Mouse (Mus musculus): ENCODE results near the gene Xdh.

Gene Xdh

DNA sequence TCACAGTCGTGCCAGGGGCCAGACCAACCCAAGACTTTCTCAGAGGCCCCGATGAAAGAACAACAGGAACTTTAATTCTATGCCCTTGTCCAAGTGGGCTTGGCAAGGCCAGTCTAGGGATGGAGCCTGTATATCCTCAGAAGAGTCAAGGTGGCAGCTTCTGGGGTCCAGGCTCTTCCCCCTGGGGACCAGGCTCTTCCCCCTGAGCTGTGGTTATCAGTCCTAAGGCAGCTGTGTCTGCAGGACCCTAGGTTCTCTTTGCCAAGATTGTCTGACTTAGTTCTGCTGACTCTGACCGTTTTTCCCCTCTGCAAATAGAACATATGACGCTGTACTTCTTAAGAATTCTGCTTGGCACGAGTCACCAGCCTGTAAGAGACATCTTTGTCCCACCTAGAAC, 5.3 kb downstream of the Xdh start:
- DNase-seq (ENCODE audit: extremely low read depth, insufficient read length, low spot score): no peak

DNA sequence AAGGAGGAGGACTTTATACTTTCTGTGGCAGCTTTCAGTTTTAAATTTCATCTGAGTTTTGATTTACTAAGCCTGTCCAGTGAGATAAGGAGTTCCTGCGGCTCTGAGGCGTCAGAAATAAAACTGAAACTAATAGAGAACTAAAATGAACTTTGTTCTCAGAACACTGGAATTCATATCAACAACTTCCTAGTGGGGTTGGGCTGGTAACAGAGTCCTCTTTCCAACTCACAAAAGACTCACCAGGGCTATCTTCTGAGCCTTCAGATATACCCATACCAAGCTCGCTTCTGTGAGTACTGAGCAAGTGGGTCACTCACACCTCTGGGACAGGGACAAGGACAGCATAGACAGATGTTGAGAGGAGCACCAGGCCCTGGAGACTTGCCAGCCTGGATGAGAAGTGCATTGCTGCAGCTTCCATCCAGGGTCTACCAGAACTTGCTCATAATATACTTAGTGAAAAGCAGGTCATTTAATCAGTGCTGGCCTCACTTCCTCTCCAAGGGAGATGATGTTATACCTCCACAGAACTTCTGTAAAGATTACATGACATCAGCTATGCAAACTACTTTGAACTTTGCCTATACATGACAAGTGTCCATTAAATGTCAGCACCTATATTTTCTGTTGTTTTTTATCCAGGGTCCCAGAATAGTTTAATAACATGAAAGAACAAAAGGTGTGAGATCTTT, 7.6 kb downstream of the Xdh start:
- DNase-seq (ENCODE audit: extremely low read depth, insufficient read length, low spot score): no peak

DNA sequence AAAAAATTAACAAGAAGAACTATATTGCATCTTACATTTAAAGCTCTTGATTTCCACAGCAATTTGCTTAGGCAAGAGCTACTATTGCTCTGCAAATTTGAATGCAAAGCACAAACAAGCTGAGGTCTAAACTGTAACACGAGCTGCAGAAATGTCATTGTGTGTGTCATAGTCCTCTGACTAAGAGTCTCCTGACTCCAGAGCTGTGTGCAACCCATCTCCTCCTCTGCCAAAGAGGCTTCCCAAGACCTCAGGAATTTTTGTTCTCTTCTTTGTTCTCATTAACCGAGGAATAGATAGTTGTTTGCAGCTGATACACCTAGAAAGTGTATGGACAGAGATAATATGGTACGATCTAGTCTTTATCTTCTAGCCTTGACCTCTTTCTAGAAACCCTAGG, 8.2 kb downstream of the Xdh start:
- peak; percentile 63 for DNase-seq (ENCODE audit: extremely low read depth, insufficient read length, low spot score)

DNA sequence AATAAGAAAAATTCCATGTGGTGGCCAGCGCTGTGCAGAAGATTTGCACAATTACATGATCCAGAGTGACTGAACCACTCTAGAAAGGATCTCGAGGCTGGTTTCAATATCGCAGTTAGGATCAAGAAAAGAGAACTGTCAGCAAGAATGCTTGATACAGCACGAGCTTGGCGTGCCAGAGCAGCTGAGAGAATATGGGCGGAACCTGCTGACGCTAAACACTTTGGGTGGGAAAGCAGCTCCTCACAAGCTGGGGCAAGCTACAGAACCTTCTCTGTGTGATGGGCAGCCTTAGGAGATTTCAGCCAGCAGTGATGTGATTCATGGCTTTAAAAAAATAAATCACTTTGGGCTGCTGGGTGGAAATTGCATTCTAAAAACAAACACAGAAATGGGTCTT, 12.9 kb downstream of the Xdh start:
- DNase-seq (ENCODE audit: extremely low read depth, insufficient read length, low spot score): no peak

DNA sequence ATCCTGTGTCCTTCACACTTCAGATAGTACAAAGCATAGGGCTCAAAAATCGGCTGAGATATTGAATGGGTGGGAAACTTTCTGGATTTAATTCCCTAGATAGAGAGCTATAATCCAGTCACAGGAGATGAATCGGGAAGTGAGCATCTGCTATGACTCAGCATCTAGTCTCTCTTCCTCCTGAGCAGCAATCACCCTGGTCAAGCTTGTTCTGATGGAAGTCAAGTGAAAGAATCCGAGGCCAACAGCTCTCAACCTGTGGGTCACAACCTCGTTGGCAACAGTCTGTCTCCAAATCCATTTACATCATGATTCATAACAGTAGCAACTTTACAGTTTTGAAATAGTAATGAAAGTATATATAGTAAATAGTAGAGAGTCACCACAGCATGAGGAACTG, 14.8 kb downstream of the Xdh start:
- no peak for DNase-seq (ENCODE audit: extremely low read depth, insufficient read length, low spot score)

DNA sequence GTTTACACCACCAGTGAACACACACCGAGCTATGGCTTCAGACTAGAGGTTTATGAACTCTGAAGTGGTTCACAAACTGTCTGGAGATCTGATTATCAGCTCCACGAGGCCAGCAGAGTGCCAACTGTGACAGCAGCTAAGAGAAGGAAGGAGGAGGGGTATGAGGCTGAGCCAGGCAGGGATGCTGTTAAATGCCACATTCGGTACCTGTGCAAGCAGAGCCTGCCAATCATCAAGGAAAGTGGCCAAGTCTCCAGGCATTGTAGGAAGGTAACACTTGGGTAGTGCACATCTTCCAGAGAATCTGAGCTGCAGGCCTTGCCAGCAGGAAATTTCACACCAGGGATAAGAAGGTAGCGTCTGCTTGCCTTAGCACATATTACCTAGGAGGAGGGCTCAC, 15.7 kb downstream of the Xdh start:
- no peak for DNase-seq (ENCODE audit: extremely low read depth, insufficient read length, low spot score)

DNA sequence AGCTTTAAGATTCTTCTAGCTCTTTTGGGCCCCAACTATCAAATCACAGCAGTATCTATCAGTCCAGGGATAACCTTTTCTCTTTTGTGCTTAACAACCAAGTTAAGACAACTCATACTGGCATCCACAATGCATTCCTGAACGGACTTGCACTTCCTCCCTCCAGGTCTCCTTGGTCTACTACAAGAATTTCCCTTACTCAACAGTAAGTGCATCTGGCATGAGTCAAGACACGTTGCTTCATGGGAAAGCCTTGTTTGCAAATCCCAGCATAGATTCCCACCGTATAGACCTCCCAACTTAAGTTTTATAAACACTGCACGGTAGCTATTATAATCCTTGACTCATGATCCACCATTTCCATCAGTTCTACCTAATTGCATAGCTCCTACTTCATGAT, 16.4 kb downstream of the Xdh start:
- no peak for DNase-seq (ENCODE audit: extremely low read depth, insufficient read length, low spot score)

DNA sequence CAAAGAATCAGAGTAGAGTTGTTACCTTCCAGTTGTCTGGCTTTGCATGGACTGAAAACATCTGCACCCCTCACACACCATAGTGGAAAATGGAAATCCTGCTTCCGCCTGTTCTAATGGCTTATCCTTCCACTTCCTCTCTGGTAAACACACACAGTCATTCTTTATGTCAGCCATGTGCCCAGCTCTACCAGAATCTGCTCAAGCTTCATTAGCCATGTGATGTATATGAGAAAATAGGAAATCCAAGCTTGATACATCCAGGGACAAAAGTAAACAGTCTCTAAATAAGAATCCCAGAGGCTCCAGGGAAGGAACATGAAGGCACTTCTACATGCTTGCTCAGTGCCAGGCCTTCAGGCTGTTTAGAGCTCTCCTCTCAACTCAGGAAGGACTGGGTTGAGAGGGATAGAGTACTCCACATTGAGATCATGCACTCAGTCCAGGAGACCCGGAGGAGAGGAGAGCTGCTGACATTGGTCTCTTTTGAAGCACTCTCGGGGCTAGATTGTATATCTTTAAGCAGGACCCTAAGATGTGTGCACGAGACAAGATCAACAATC, 17.4 kb downstream of the Xdh start:
- DNase-seq (ENCODE audit: extremely low read depth, insufficient read length, low spot score): no peak

DNA sequence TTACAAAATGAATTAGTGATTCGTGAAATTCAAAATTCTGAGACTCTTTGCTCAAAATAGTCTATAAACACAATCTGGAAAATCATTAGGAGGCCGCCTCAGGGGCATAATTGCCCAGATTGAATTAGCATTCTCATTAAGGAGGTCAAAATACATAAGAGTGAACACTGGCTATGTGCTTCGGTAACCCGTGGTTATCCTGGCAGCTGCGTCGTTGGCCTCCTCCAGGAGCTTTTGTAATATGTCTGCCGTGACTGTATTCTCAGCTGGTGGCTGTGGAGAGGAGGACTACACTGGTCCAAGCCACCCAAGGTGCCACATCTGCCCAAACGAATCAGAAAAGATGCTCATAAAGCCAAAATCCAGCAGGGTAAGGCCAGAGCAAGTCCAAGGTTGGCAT, 30.5 kb downstream of the Xdh start:
- no peak for DNase-seq (ENCODE audit: extremely low read depth, insufficient read length, low spot score)

DNA sequence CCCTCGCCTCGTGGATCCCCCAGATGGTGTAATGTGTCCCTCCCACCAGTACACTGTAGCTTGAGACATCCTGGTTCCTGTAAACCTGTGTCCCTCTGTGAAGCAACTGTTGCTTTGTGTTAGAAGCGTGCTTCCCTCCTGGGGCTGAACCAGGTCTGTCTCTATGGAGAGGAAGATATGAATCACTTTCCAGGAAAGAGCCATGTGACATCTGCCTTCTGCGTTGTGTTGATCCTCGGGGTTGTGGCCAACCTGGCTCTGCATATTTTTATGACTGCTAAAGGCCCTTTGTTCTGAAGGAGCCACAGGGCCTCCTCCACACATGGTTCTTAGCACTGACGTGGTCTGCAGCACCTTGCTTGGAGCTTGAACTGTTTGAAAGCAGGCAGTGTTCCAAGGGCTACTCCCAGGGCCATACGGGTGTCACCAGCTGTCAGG, 31.0 kb downstream of the Xdh start:
- no peak for DNase-seq (ENCODE audit: extremely low read depth, insufficient read length, low spot score)

DNA sequence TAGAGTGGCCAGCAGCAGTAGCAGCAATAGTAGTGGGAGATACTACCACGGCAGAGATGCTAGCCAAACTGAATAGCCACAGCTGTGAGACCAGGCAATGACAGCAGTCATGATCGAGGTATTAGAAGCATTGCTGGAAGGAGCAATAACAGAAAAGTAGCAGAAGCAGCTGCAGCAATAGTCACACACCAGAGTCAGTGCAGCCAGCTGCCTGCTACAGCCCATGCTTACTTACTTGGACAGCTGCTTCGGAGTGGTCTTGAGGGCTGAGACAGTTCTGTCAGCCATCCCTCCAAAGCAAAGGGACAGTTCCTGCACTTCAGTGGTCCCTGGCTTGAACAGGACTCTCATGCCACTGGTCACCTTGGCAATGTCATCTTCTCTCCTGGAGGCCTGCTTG, 31.9 kb downstream of the Xdh start:
- no peak for DNase-seq (ENCODE audit: extremely low read depth, insufficient read length, low spot score)

DNA sequence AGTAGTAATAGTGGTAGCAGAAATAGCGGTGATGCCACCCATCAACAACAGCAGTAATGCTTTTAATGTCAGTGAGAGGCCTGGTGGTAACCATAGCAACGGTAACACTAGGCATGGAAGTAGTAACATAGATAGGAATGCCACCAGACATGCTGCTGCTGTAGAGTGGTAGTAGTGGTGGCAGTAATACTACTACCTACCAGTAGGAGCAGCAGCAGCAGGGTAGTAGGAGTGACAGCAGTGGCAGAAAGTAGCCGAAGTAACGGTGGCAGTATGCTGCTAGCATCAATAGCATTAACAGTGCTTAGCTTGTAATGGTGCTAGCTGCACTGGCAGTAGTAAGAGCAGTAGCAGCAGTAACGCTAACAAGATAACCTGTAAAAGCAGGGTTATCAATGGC, 32.3 kb downstream of the Xdh start:
- no peak for DNase-seq (ENCODE audit: extremely low read depth, insufficient read length, low spot score)

DNA sequence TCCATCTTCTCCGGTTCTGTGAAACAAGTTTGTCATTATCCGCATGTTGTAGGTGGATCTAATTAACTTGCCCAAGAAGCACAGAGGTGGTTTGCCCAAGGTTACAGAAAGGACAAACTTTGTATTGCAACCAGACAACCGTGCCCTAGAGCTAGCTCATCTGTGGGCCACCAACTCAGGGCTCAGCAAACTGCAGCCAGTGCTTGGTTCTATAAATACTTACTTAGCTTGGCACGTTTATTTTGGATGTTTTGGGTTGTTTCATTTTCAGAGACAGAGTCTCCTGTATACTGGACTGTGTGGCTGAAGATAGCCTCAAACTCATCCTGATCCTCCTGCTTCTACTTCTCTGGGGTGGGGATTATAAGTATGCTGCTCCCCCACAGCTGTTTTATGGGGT, 35.3 kb downstream of the Xdh start:
- DNase-seq (ENCODE audit: extremely low read depth, insufficient read length, low spot score): no peak

DNA sequence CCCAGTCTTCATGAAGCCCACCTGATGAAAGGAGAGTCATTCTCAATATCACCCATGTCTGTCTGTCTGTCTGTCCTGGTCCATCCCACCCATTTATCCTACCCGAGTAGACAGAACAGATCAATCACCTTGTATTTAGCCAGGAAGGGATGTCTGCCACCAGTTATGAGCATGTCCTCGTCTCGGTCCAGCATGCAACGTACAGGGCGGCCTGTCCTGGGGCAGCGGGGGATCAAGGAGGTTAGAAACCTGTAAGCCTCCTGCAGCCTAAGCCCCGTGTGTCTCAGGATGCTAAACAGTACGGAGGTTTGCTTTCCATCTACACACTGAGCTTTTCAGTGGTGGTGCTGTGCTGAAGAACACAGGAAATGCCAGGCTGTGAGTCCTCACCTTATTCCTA, 43.9 kb downstream of the Xdh start:
- DNase-seq (ENCODE audit: extremely low read depth, insufficient read length, low spot score): no peak

DNA sequence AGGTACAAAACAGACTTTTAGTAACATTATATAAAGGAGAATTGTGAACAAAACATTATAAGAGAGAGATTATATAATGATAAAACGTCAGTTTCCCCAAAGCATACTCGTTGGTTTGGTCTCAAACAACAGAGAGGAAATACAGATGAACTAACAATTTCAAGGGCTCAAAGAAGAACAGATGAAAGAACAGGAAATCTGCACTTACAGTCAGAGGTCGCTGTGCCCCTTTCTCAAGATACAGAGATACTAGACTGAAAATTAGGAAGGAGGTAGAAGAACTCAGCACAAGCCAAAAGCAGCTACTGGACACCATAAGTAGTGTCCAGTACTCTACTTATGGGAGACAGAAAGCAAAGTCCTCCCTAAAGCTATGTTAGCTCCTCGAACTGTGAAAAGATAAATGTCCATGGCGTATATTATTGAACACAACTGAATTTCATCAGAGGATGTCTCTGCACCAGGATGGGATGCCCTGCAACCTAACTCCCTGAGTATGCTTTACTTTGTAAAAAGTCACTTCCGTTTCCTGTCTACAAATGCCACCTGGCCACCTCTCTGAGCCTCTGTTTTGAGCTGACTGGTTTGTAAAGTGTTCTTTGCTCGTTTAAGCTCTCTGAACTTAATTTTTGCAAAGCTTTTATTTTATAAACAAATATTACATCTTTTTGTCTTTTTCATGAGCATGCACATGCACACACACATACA, 44.8 kb downstream of the Xdh start:
- no peak for DNase-seq (ENCODE audit: extremely low read depth, insufficient read length, low spot score)

DNA sequence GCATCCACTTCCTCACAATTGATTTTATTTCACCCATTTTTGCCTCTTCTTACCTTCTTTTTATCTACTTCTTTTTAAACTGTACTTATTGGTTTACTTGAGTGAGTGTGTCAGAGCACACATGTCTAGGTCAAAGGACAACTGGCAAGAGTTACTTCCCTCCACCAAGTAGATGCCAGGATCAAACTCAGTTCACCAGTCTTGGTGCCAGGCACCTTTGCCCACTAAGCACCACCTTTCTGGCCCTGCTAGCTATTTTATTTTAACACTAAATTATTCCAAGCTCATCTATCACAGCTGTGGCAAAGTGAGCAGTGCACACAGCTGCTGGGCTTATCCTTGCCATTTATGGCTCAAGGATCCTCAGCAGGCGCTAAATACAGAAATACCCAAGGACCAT, 46.9 kb downstream of the Xdh start:
- DNase-seq (ENCODE audit: extremely low read depth, insufficient read length, low spot score): no peak

DNA sequence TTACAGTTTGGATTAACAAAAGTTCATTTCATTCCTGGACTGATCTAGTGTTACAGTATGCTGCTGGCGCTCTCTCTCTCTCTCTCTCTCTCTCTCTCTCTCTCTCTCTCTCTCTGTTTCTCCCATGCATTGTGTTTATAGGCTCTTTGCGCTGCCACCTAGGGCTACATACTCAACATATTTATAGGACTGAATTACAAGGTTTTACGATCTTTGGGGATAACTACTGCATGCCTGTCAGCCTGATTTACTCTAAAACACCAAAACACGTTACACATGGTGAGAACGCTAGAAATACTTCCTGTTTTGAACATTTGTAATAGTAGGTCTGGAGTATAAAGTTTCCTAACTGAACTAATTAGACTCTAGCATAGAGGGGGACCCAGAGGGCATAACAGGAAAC, 47.8 kb downstream of the Xdh start:
- no peak for DNase-seq (ENCODE audit: extremely low read depth, insufficient read length, low spot score)

DNA sequence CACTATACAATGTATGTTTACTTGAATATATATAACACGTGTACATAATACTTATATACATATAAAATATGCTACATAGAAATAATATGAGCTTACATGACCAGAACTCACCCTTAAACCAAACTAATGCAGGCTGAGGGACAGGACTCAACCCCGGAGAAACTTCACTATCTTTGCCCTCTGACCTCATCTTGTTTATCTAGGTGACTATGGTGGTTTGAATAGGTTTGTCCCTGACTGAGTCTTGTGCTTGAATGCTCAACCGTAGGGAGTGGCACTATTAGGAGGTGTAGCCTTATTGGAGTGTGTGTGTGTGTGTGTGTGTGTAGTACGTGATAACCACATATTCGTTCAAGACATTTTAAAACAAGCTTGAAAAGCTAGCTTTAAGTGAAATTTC, 55.6 kb downstream of the Xdh start:
- no peak for DNase-seq (ENCODE audit: extremely low read depth, insufficient read length, low spot score)

DNA sequence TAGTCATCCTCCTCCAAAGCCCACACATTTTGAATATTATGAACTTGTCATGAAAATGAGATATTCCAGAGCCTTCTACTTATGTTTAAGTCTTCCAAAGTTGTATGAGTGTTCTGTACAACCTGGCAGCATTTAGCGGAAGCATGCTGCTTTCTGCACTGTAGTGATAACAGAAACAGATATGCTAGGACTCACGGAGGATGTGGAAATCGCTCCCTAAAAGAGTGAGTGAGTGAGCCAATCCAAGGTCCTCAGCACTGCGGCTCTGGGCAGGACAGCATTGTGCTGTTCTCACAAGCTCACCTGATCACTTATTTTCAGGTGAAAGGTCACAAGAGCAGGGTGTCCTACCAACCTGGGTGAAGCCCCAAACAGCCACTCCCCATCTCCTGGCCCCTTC, 56.2 kb downstream of the Xdh start:
- DNase-seq (ENCODE audit: extremely low read depth, insufficient read length, low spot score): no peak

DNA sequence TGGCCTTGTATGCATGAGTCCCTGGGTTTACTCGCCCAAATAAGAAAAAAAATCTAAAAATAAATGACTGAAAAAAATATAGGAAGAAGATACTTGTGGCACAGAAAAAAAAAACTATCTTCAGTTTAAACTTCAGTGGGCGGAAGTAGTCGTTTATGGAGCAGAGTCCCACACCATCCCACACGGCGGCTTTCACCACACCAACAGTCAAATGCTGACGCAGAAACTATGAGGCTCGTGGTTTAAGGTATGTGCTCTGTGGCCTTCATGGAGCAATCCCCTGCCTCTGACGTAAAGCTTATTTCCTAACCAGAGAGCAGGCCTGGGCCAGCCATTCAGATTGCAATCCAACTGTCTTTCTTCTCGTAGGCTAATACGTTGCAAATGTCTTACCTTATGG, 56.8 kb downstream of the Xdh start:
- DNase-seq (ENCODE audit: extremely low read depth, insufficient read length, low spot score): no peak

DNA sequence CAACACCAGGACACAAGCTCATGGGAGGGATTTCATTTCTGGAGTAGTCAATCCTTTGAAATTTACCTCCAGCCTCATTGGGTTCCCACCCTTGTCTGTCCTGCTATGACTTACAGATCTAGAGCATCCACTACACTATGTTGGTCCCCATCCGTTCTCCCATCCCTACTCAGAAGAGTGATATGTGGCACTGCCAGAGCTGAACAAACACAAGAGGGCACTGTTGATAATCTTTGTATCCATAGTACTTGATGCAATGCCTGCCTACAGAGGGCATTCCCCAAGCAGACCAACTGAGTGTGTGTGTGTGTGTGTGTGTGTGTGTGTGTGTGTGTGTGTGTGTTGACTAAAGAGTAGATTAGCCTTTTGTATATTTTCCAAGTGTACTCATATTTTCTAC, 58.4 kb downstream of the Xdh start:
- DNase-seq (ENCODE audit: extremely low read depth, insufficient read length, low spot score): no peak

DNA sequence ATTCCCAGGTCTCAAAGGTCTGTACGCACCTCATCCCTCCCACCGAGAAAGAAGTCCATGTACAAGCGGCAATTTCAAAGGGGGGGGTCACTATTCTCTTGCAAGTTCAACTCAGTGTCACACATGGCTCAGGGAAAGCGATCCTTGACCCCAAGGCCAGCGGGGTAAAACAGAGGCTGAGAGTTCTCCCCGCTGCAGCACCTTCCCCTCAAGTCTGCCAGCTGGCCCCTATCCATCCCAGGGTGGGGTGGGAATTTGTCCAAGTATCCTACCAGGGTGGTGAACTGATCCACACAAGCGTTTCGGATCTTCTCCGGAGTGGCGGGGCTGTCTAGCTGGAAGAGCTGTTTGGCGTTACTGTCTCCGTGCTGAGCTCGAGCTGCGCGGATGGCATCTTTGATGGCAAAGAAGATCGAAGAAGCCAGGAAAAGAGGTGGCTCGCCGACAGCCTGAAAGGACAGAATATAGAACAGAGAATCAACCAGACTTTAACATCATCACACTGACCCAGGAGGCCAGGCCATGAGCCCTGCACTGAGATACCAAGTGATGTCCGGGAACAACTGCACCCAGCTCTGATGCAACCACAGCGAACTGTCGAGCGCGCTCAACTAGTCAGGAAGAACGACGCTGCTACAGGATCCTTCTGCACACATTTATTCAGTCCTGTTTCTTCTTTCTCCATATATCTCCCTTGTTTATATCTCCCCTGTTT, 63.8 kb downstream of the Xdh start:
- DNase-seq (ENCODE audit: extremely low read depth, insufficient read length, low spot score): no peak
